Mouse (Mus musculus): ENCODE data around the gene 2810021J22Rik.

2810021J22Rik gene

GRCm38 (mm10) chr11:58916879-58917744 is 50.1 kb downstream of the 2810021J22Rik start:
- peak; percentile 84 for DNase-seq

- no peak for DNase-seq
Measured at GRCm38 (mm10) chr11:58917745-58918366, 50.8 kb downstream of the 2810021J22Rik start, which contains the start of gene Btnl10. TSS of gene Btnl10 (plus strand) at chr11:58917908.

GRCm38 (mm10) chr11:58918759-58919158 is 51.7 kb downstream of the 2810021J22Rik start:
- DNase-seq = no peak

GRCm38 (mm10) chr11:58922420-58922819 is 55.4 kb downstream of the 2810021J22Rik start:
- no peak for DNase-seq

GRCm38 (mm10) chr11:58926651-58927050 is 59.6 kb downstream of the 2810021J22Rik start:
- no peak for DNase-seq

GRCm38 (mm10) chr11:58927053-58927452 is 60.0 kb downstream of the 2810021J22Rik start:
- no peak for DNase-seq

GRCm38 (mm10) chr11:58927790-58928651 is 61.0 kb downstream of the 2810021J22Rik start:
- DNase-seq = peak; percentile 80

GRCm38 (mm10) chr11:58929055-58929454 is 62.0 kb downstream of the 2810021J22Rik start:
- DNase-seq = no peak

- DNase-seq = no peak
Measured at GRCm38 (mm10) chr11:58929641-58930040, 62.6 kb downstream of the 2810021J22Rik start.

- DNase-seq = no peak
Measured at GRCm38 (mm10) chr11:58930254-58930653, 63.2 kb downstream of the 2810021J22Rik start.

GRCm38 (mm10) chr11:58931576-58931975 is 64.6 kb downstream of the 2810021J22Rik start:
- no peak for DNase-seq

All from thymus, postnatal 25 days (tissue).